In genomic region chr5:92374721-92375142, GRCm38 (mm10) we compare ENCODE assay signal across 9 mouse cellular contexts. TPM values are rescaled to one million over a fixed set of nuclear protein-coding genes. Genes with fewer than 3 reads are reported as not detected.
DNase-seq lines count a peak whose midpoint lies in the region; ATAC-seq and TF ChIP-seq lines count a peak whose summit lies in the region.
"Had no signal": no experiment of that assay in that cellular context is flagged by ENCODE, and none has a peak within 500 bp of the region (broad histone marks: within the 10 kb centered on the region; RNA-seq: fewer than 3 reads in every experiment).

No protein-coding gene starts in this region.

- no peak for TF ChIP-seq POLR2A in cerebellum, adult 2 months (IDR thresholded peaks at IDR 0.05; ENCODE audit: borderline replicate concordance, insufficient read depth, low read length)

- H3K9ac ChIP-seq in neural tube, embryonic 15.5 days (replicated peaks), result no peak overlapping the region
- H3K9ac ChIP-seq: embryonic facial prominence, embryonic 12.5 days had no signal

- no peak for TF ChIP-seq CTCF in cerebellum, adult 2 months (IDR thresholded peaks at IDR 0.05; ENCODE audit: borderline replicate concordance, insufficient read depth, low read depth, low read length)

- H3K27ac ChIP-seq in cerebellum, adult 2 months (ENCODE audit: insufficient read depth, low read length), result no peak overlapping the region
- H3K27ac ChIP-seq in neural tube, embryonic 15.5 days (replicated peaks), result no peak overlapping the region
- H3K27ac ChIP-seq: embryonic facial prominence, embryonic 12.5 days had no signal

- H3K36me3 ChIP-seq in neural tube, embryonic 15.5 days, result no peaks in the 10 kb centered on the region
- H3K36me3 ChIP-seq: embryonic facial prominence, embryonic 12.5 days had no signal

- WGBS in cerebellum, adult 2 months, result 29% methylated on average over 6 of the region's 6 CpGs
- WGBS in neural tube, embryonic 15.5 days, result 54% methylated on average over 6 of the region's 6 CpGs

- no peaks in the 10 kb centered on the region for H3K9me3 ChIP-seq in neural tube, embryonic 15.5 days (replicated peaks)
- H3K9me3 ChIP-seq: embryonic facial prominence, embryonic 12.5 days had no signal

- H3K4me2 ChIP-seq in neural tube, embryonic 15.5 days, result no peak overlapping the region
- H3K4me2 ChIP-seq: embryonic facial prominence, embryonic 12.5 days had no signal

- ATAC-seq in neural tube, embryonic 15.5 days (ENCODE audit: low FRiP score), result no peak

- no peaks in the 10 kb centered on the region for H3K4me1 ChIP-seq in cerebellum, adult 2 months (ENCODE audit: control insufficient read depth, insufficient read depth, low read length)
- peaks cover 10% of the 10 kb centered on the region; the same call in 1 of the 2 replicates for H3K4me1 ChIP-seq in neural tube, embryonic 15.5 days

- H3K27me3 ChIP-seq in cerebellum, adult 2 months (ENCODE audit: control insufficient read depth, insufficient read depth, low read length), result no peaks in the 10 kb centered on the region
- no peaks in the 10 kb centered on the region for H3K27me3 ChIP-seq in neural tube, embryonic 15.5 days (replicated peaks)
- H3K27me3 ChIP-seq: embryonic facial prominence, embryonic 12.5 days had no signal

- no peak overlapping the region for H3K4me3 ChIP-seq in cerebellum, adult 2 months (replicated peaks; ENCODE audit: insufficient read depth, low read depth, low read length)
- no peak overlapping the region for H3K4me3 ChIP-seq in neural tube, embryonic 15.5 days (replicated peaks)
- H3K4me3 ChIP-seq: embryonic facial prominence, embryonic 12.5 days had no signal

- DNase-seq in cerebellum, adult 2 months, result peak; percentile 45 to 69
- DNase-seq in cerebellum, adult 9-10 months, result no peak
- DNase-seq in CD4-positive helper T cell, adult 2 months (ENCODE audit: low read depth, low spot score), result peak; percentile 71
- peak; percentile 50 for DNase-seq in kidney, adult 18-20 months
- peak; percentile 32 for DNase-seq in lung, postnatal 25 days (ENCODE audit: low spot score)
- no peak for DNase-seq in layer of hippocampus, postnatal 14 days (ENCODE audit: low spot score in 2 of 2)
- DNase-seq in right cerebral cortex, postnatal 14 days, result no peak

RNA-seq across cellular contexts. Expression of gene Cxcl10, which starts 26.0 kb away (rescaled TPM):
- 0.64 and 0.65 TPM in 2 replicates for polyA plus RNA-seq in cerebellum, adult 2 months (2012; rRNA removed)
- 0.18 and 10.9 TPM in 2 replicates for polyA plus RNA-seq in neural tube, embryonic 15.5 days (2015; fragmentation: Nextera tagmentation; extraction: Ambion mirVana)
- not detected for total RNA-seq in layer of hippocampus, postnatal 14 days (2021)

RNA-seq across cellular contexts. Expression of gene Art3, which starts 43.1 kb away (rescaled TPM):
- polyA plus RNA-seq in cerebellum, adult 2 months (2012; rRNA removed), result 12.8 and 17.8 TPM in 2 replicates
- polyA plus RNA-seq in neural tube, embryonic 15.5 days (2015; fragmentation: Nextera tagmentation; extraction: Ambion mirVana), result 9.5 and 10.6 TPM in 2 replicates
- total RNA-seq in layer of hippocampus, postnatal 14 days (2021), result 1 to 10 TPM; 5.5 to 8.7 TPM

RNA-seq across cellular contexts. Expression of gene Cxcl9, which starts 46.9 kb away (rescaled TPM):
- 0.17 TPM in 1 of 2 replicates, not detected in the other for polyA plus RNA-seq in cerebellum, adult 2 months (2012; rRNA removed)
- 0.15 TPM in 1 of 2 replicates, not detected in the other for polyA plus RNA-seq in neural tube, embryonic 15.5 days (2015; fragmentation: Nextera tagmentation; extraction: Ambion mirVana)
- not detected for total RNA-seq in layer of hippocampus, postnatal 14 days (2021)
- polyA plus RNA-seq: embryonic facial prominence, embryonic 12.5 days had no signal

Comparison
In these comparisons a context has a peak if more than half of its experiments do, and no peak if none do; other contexts are left out.
1. DNase-seq: peak in cerebellum, adult 2 months (2 of 2), CD4-positive helper T cell, adult 2 months (single experiment), kidney, adult 18-20 months (single experiment) and lung, postnatal 25 days (single experiment); none in cerebellum, adult 9-10 months (single experiment), layer of hippocampus, postnatal 14 days (0 of 2) and right cerebral cortex, postnatal 14 days (single experiment).